Mouse (Mus musculus): ENCODE measurements around the gene Ppil1. TPM values are rescaled to one million over a fixed set of nuclear protein-coding genes. Genes with fewer than 3 reads are reported as not detected.

Ppil1 gene
- total and polyA plus RNA-seq, 3 experiments, result 115 to 135 (median 122) TPM

DNA sequence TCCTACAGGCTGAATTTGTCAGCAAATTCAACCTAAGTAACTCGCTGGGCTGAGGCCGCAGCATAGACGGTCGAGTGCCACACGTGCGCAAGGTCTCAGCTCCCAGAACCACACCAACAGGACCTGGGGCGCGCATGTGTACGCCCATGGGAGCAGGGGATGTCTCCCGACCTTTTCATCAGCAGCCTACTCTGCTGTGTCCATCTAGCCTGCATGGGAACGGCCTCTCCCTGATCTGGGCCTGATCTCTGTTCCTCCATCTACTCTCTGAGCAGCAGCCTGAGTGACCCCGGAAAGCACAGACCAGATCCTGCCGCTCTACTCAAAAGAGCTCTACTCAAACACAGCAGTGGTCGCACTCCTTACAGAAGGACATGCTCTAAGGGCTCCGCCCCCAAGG lies 3.5 kb downstream of the Ppil1 start:
- Histone ChIP-seq H3K9me3 (replicated peaks; ENCODE audit: insufficient read depth, low read length) (no peaks in the 10 kb centered on the region), H3K9ac (ENCODE audit: control insufficient read depth, low read depth, low read length, poor library complexity, severe bottlenecking) (no peak overlapping the region), H3K36me3 (ENCODE audit: control insufficient read depth in 1 of 2, insufficient read depth in 2 of 2, low read length in 2 of 2) (peaks cover 5 to 16% of the 10 kb centered on the region in 2 experiments; a peak in 3 of 4 replicates), H3K4me3 (ENCODE audit: control insufficient read depth in 1 of 2, insufficient read depth in 1 of 2, low read depth in 2 of 2, low read length in 2 of 2) (no peak overlapping the region), H3K79me2 (ENCODE audit: control insufficient read depth, insufficient read depth, low read length, poor library complexity) (peaks cover 65% of the 10 kb centered on the region), H3K27me3 (ENCODE audit: control insufficient read depth in 1 of 2, insufficient read depth in 2 of 2, low read length in 2 of 2) (no peaks in the 10 kb centered on the region), H3K4me1 (ENCODE audit: control insufficient read depth in 1 of 2, insufficient read depth in 2 of 2, low read length in 2 of 2) (peaks cover 0 to 29% of the 10 kb centered on the region in 2 experiments; a peak in 3 of 4 replicates), H3K27ac (ENCODE audit: control insufficient read depth, low read depth, low read length) (no peak overlapping the region)
- no peak for TF ChIP-seq RCOR1 (IDR thresholded peaks at IDR 0.05; ENCODE audit: low read depth, low read length)
- TF ChIP-seq MXI1 (IDR thresholded peaks at IDR 0.05; ENCODE audit: low read depth, low read length), result no peak
- TF ChIP-seq MAZ (IDR thresholded peaks at IDR 0.05; ENCODE audit: low read depth, low read length), result no peak
- TF ChIP-seq TAL1 (IDR thresholded peaks at IDR 0.05; ENCODE audit: low read length), result no peak
- no peak for TF ChIP-seq E2F4 (IDR thresholded peaks at IDR 0.05; ENCODE audit: borderline replicate concordance, low read depth, low read length)
- no peak for TF ChIP-seq MAFK (IDR thresholded peaks at IDR 0.05; ENCODE audit: borderline replicate concordance, low read depth, low read length)
- no peak for TF ChIP-seq CHD1 (IDR thresholded peaks at IDR 0.05; ENCODE audit: low read depth, low read length)
- no peak for TF ChIP-seq GABPA (IDR thresholded peaks at IDR 0.05; ENCODE audit: low read depth, low read length)
- no peak for TF ChIP-seq NRF1 (IDR thresholded peaks at IDR 0.05; ENCODE audit: insufficient read depth, low read depth, low read length, poor library complexity, severe bottlenecking)
- TF ChIP-seq ETS1 (IDR thresholded peaks at IDR 0.05; ENCODE audit: low read depth, low read length), result no peak
- no peak for TF ChIP-seq JUND (IDR thresholded peaks at IDR 0.05; ENCODE audit: low read depth, low read length)
- TF ChIP-seq ZC3H11A (IDR thresholded peaks at IDR 0.05; ENCODE audit: low read depth, low read length), result no peak
- TF ChIP-seq POLR2AphosphoS5 (IDR thresholded peaks at IDR 0.05; ENCODE audit: borderline replicate concordance, low read depth, low read length), result no peak
- no peak for TF ChIP-seq MAX (IDR thresholded peaks at IDR 0.05; ENCODE audit: low read length)
- no peak for TF ChIP-seq ZNF384 (IDR thresholded peaks at IDR 0.05; ENCODE audit: low read depth, low read length)
- no peak for TF ChIP-seq SIN3A (IDR thresholded peaks at IDR 0.05; ENCODE audit: low read length)
- TF ChIP-seq GATA1 (IDR thresholded peaks at IDR 0.05; ENCODE audit: low read depth, low read length), result no peak
- TF ChIP-seq POLR2AphosphoS2 (IDR thresholded peaks at IDR 0.05; ENCODE audit: low read length), result no peak
- TF ChIP-seq UBTF (IDR thresholded peaks at IDR 0.05; ENCODE audit: borderline replicate concordance, insufficient read depth, low read depth, low read length), result no peak
- DNase-seq (ENCODE audit: low read depth, low spot score), result no peak

DNA sequence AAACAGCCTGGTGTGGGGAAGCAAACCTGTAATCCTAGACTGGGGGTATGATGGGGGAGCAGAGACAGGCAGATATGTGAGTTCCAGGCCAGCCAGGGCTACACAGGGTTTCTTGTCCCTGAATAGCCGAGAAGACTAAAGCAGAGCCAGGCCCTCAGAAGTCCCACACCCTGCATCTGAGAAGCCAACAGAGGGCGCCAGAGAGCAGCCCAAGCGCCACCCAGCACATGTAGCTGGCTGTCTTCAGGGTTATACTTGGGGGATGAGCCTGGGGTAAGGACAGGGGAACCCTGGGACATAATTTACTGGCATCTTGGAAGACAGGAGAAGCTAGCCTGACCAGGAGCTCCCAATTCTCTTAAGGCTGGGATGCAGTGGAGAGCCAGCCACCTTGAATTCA lies 4.5 kb downstream of the Ppil1 start:
- Histone ChIP-seq H3K9me3 (replicated peaks; ENCODE audit: insufficient read depth, low read length) (no peaks in the 10 kb centered on the region), H3K9ac (ENCODE audit: control insufficient read depth, low read depth, low read length, poor library complexity, severe bottlenecking) (peak overlapping the region; percentile 23; the same call in 1 of the 2 replicates), H3K4me3 (ENCODE audit: control insufficient read depth in 1 of 2, insufficient read depth in 1 of 2, low read depth in 2 of 2, low read length in 2 of 2) (no peak overlapping the region), H3K36me3 (ENCODE audit: control insufficient read depth in 1 of 2, insufficient read depth in 2 of 2, low read length in 2 of 2) (peaks cover 7% of the 10 kb centered on the region in 2 experiments; a peak in 3 of 4 replicates), H3K79me2 (ENCODE audit: control insufficient read depth, insufficient read depth, low read length, poor library complexity) (peaks cover 64% of the 10 kb centered on the region), H3K27me3 (ENCODE audit: control insufficient read depth in 1 of 2, insufficient read depth in 2 of 2, low read length in 2 of 2) (no peaks in the 10 kb centered on the region), H3K27ac (ENCODE audit: control insufficient read depth, low read depth, low read length) (no peak overlapping the region), H3K4me1 (ENCODE audit: control insufficient read depth in 1 of 2, insufficient read depth in 2 of 2, low read length in 2 of 2) (peaks cover 0 to 20% of the 10 kb centered on the region in 2 experiments; a peak in 3 of 4 replicates)
- peak; percentile 87 for DNase-seq (ENCODE audit: low read depth, low spot score)
- TF ChIP-seq RCOR1 (IDR thresholded peaks at IDR 0.05; ENCODE audit: low read depth, low read length), result no peak
- no peak for TF ChIP-seq CHD2 (IDR thresholded peaks at IDR 0.05; ENCODE audit: low read length)
- TF ChIP-seq ELF1 (IDR thresholded peaks at IDR 0.05; ENCODE audit: low read depth, low read length), result no peak
- no peak for TF ChIP-seq MAFK (IDR thresholded peaks at IDR 0.05; ENCODE audit: borderline replicate concordance, low read depth, low read length)
- TF ChIP-seq E2F4 (IDR thresholded peaks at IDR 0.05; ENCODE audit: borderline replicate concordance, low read depth, low read length), result no peak
- no peak for TF ChIP-seq BHLHE40 (IDR thresholded peaks at IDR 0.05; ENCODE audit: borderline replicate concordance, low read depth, low read length)
- no peak for TF ChIP-seq TBP (IDR thresholded peaks at IDR 0.05; ENCODE audit: low read depth, low read length)
- TF ChIP-seq USF2 (IDR thresholded peaks at IDR 0.05; ENCODE audit: borderline replicate concordance in 1 of 2, insufficient read depth in 1 of 2, low read depth in 1 of 2, low read length in 2 of 2), result no peak
- TF ChIP-seq CHD1 (IDR thresholded peaks at IDR 0.05; ENCODE audit: low read depth, low read length), result no peak
- TF ChIP-seq TCF12 (IDR thresholded peaks at IDR 0.05; ENCODE audit: low read depth, low read length), result no peak
- TF ChIP-seq ZMIZ1 (IDR thresholded peaks at IDR 0.05; ENCODE audit: low read depth, low read length), result no peak
- TF ChIP-seq NELFE (IDR thresholded peaks at IDR 0.05; ENCODE audit: low read depth, low read length), result no peak
- peak; percentile 14 for TF ChIP-seq RAD21 (IDR thresholded peaks at IDR 0.05; ENCODE audit: low read depth, low read length)
- no peak for TF ChIP-seq HCFC1 (IDR thresholded peaks at IDR 0.05; ENCODE audit: low read depth, low read length)
- TF ChIP-seq POLR2AphosphoS2 (IDR thresholded peaks at IDR 0.05; ENCODE audit: low read length), result no peak
- TF ChIP-seq ETS1 (IDR thresholded peaks at IDR 0.05; ENCODE audit: low read depth, low read length), result no peak
- TF ChIP-seq JUND (IDR thresholded peaks at IDR 0.05; ENCODE audit: low read depth, low read length), result no peak
- TF ChIP-seq EP300 (IDR thresholded peaks at IDR 0.05; ENCODE audit: low read depth in 1 of 2, low read length in 2 of 2), result no peak
- TF ChIP-seq MYC (IDR thresholded peaks at IDR 0.05; ENCODE audit: low read depth, low read length), result 0 out of 2 replicates have a peak, but pooled peaks have one; percentile 56

Measured in MEL (cell line).